Mouse (Mus musculus) lung, embryonic 14.5 days (tissue): ENCODE measurements around the gene Musk. TPM values are rescaled to one million over a fixed set of nuclear protein-coding genes. Genes with fewer than 3 reads are reported as not detected.
A peak's percentile ranks its signal among the peaks of the same experiment; 100 is the strongest.

Source experiments
- ATAC-seq: fragments of 200-750 bp; cut with Nextera tagmentation; 2 replicates; pipeline ENCODE4 v1.8.0; 2017; ENCODE audit warnings: mild to moderate bottlenecking, moderate TSS enrichment, moderate library complexity; ENCODE audit not compliant: insufficient read depth
- DNase-seq: peaks from one replicate; pipeline ENCODE4 v3.0.0-alpha.2; 2015
- H3K27ac ChIP-seq: fragments of 300-500 bp; sonication (generic); 2 replicates; pipeline ENCODE4 v1.5.1; 2014; ENCODE audit warnings: low read depth, mild to moderate bottlenecking, moderate library complexity
- H3K27me3 ChIP-seq: fragments of 300-500 bp; sonication (generic); 2 replicates; pipeline ENCODE4 v1.6.1; 2014; ENCODE audit warnings: low read length, control low read depth; ENCODE audit not compliant: insufficient read depth
- H3K36me3 ChIP-seq: fragments of 300-500 bp; sonication (generic); 2 replicates; pipeline ENCODE4 v1.6.1; 2014; ENCODE audit warnings: control low read depth; ENCODE audit not compliant: insufficient read depth
- H3K4me1 ChIP-seq: fragments of 300-500 bp; sonication (generic); 2 replicates; pipeline ENCODE4 v1.6.1; 2014; ENCODE audit warnings: antibody characterized with exemption, control low read depth; ENCODE audit not compliant: insufficient read depth
- H3K4me2 ChIP-seq: fragments of 300-500 bp; sonication (generic); 2 replicates; pipeline ENCODE4 v1.6.1; 2014; ENCODE audit warnings: mild to moderate bottlenecking
- H3K4me3 ChIP-seq: fragments of 300-500 bp; sonication (generic); 2 replicates; pipeline ENCODE4 v1.5.1; 2014; ENCODE audit warnings: low read depth, low read length
- H3K9ac ChIP-seq: fragments of 300-500 bp; sonication (generic); 2 replicates; pipeline ENCODE4 v1.6.1; 2014
- H3K9me3 ChIP-seq: fragments of 300-500 bp; sonication (generic); 2 replicates; pipeline ENCODE4 v1.6.1; 2016; ENCODE audit warnings: low read depth, low read length, control low read depth
- CTCF ChIP-seq: IDR thresholded peaks from 2 replicates; pipeline ENCODE4 v1.5.1; 2016; ENCODE audit warnings: antibody characterized with exemption, low read depth
- WGBS: fragments of 180-500 bp; shearing (Covaris S2); extraction: QIAGEN DNeasy Blood & Tissue Kit; methylation state at CpG from one replicate; pipeline ENCODE4 v1.1.7; 2014; 5-methylcytosine and 5-hydroxymethylcytosine counted together
- polyA plus RNA-seq: library from polyadenylated mRNA; unstranded; fragments of >200 nt; fragmentation: Nextera tagmentation; extraction: Ambion mirVana; gene quantifications from 2 replicates; pipeline ENCODE4 v1.2.1, GENCODE M21; 2014

The Musk gene
- polyA plus RNA-seq, 1 experiment from 2014 or later = not detected

DNA sequence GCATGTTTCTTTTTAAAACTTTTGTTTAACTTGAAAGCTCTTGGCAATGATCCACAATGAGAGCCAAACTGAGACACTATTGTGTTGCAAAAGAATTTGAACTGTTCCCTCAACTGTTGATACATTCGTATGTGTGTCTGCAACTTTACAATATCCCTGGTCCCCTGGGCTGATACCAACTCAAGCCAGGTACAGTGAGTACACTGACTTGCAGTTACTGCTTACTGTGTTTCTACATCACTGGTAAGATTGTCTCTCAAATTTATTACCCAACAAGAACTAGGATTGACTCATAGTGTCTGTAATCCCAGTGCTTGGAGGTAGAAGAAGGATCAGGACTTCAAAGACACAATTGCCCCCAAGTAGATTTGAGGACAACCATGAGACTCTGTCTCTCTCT is 85.3 kb downstream of the Musk start:
- WGBS = 71% methylated on average over 1 of the region's 1 CpGs
- H3K27ac ChIP-seq = no peak overlapping the region
- no peak overlapping the region for H3K9ac ChIP-seq
- H3K4me3 ChIP-seq = no peak overlapping the region
- no peaks in the 10 kb centered on the region for H3K4me1 ChIP-seq
- H3K9me3 ChIP-seq = no peaks in the 10 kb centered on the region
- ATAC-seq (no peak), DNase-seq (no peak)
- H3K27me3 ChIP-seq = no peaks in the 10 kb centered on the region
- H3K4me2 ChIP-seq = no peak overlapping the region
- TF ChIP-seq CTCF = no peak
- H3K36me3 ChIP-seq = no peaks in the 10 kb centered on the region

DNA sequence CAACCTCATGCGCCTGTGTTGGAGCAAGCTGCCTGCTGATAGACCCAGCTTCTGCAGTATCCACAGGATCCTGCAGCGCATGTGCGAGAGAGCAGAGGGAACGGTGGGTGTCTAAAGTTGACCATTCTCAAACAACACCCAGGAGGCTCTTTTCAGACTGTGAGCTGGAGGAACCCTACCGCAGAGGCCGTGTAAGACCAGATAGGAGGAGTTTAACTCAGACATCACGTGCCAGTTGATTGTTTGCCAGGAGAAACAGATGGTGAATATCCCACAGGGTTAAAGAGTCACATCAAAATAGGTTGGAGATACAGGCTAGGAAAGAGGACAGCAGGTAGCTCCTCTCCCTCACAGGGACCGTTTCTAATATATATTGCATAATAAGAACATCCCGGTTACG is 87.8 kb downstream of the Musk start:
- Histone ChIP-seq H3K4me3 (no peak overlapping the region), H3K4me1 (no peaks in the 10 kb centered on the region), H3K27me3 (no peaks in the 10 kb centered on the region), H3K9ac (no peak overlapping the region), H3K27ac (no peak overlapping the region), H3K4me2 (no peak overlapping the region), H3K36me3 (no peaks in the 10 kb centered on the region), H3K9me3 (no peaks in the 10 kb centered on the region)
- DNase-seq (no peak), ATAC-seq (no peak)
- TF ChIP-seq CTCF = no peak
- WGBS = 75% methylated on average over 10 of the region's 10 CpGs

DNA sequence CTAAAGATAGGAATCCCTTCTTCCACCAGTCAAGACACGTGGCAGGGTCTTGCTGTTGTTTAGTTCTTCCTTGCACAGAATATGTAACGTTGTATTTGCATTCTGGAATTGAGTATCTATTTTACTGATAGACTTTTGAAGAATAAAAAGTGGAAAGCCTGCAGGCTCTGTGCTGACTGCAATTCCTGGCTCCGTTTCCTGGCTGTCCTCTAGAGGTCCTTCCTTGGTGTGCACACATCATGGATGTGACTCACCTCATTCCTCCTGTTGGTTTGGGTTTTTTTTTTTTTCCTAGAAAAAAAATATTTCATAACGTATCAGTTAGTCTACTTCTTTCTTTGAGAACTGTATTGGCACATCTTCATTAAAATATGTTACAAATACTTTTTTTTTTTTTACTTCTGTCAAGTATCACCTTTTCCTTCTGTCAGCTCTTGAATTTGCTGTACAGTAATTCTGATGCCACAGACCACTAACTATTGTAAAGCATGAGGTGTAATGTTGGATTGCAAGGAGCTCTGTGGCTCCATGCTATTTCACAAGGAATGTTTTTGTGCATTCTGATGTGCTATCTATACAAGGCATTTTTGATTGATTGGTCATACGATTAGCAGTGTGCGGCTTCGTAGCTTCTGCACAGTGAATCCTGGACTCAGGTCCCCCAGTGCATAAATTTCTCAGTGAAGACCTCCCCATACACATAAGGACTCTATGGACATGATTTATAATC is 88.5 kb downstream of the Musk start:
- TF ChIP-seq CTCF = no peak
- ATAC-seq = no peak
- no peak overlapping the region for H3K4me2 ChIP-seq
- no peak overlapping the region for H3K4me3 ChIP-seq
- WGBS = 75% methylated on average over 7 of the region's 7 CpGs
- DNase-seq = no peak
- H3K36me3 ChIP-seq = no peaks in the 10 kb centered on the region
- H3K9ac ChIP-seq = no peak overlapping the region
- no peaks in the 10 kb centered on the region for H3K4me1 ChIP-seq
- H3K27me3 ChIP-seq = no peaks in the 10 kb centered on the region
- H3K9me3 ChIP-seq = no peaks in the 10 kb centered on the region
- H3K27ac ChIP-seq = no peak overlapping the region

DNA sequence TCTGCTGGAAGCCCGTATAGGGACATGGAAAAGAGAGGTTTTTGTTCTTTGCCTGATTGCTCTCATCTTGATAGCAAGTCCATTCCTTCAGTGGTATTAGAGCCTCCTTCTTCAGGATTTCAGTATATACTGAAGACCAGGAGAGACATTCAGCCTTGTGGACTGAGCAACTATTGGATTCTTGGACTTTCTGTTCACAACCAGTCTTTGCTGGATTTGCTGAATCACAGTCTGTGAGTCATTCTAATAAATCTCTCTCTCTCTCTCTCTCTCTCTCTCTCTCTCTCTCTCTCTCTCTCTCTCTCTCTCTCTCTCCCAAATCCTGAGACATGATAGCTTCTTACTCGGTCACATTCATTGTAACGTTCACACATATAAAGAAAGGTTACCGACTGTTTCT is 93.4 kb downstream of the Musk start:
- WGBS = 77% methylated on average over 4 of the region's 4 CpGs
- Histone ChIP-seq H3K27me3 (no peaks in the 10 kb centered on the region), H3K9me3 (no peaks in the 10 kb centered on the region), H3K36me3 (no peaks in the 10 kb centered on the region), H3K27ac (no peak overlapping the region), H3K4me1 (no peaks in the 10 kb centered on the region), H3K4me3 (no peak overlapping the region), H3K4me2 (no peak overlapping the region), H3K9ac (no peak overlapping the region)
- DNase-seq (no peak), ATAC-seq (no peak)
- no peak for TF ChIP-seq CTCF

DNA sequence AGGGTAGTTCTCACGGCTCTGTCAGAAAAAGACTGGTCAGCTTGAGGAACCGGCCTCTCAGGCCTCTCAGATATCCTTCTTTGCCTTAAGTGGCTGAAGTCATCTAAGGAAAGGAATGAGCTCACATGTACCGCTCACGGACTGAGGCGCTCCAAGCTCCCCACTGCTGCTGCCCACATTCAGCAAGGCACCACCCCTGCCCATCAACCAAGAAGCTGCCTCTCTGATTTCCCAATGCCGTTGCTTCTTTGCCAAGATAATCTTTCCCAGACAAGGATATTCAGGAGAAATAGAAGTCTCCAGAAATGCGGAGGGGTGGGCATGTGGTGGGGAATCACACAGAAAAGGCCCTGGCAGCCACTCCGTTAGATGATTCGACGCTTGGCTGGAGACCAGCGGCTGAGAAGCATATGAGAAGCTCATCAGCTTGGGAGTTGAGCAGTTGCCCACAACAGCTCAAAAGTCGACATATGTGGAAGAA is 115.1 kb downstream of the Musk start:
- H3K27me3 ChIP-seq = no peaks in the 10 kb centered on the region
- H3K4me1 ChIP-seq = no peaks in the 10 kb centered on the region
- DNase-seq = peak; percentile 64
- ATAC-seq = peak; percentile 35; the same call in 1 of the 2 replicates
- H3K4me2 ChIP-seq = no peak overlapping the region
- no peak overlapping the region for H3K27ac ChIP-seq
- WGBS = 65% methylated on average over 12 of the region's 12 CpGs
- no peak for TF ChIP-seq CTCF
- no peaks in the 10 kb centered on the region for H3K9me3 ChIP-seq
- H3K4me3 ChIP-seq = no peak overlapping the region
- no peaks in the 10 kb centered on the region for H3K36me3 ChIP-seq
- no peak overlapping the region for H3K9ac ChIP-seq

DNA sequence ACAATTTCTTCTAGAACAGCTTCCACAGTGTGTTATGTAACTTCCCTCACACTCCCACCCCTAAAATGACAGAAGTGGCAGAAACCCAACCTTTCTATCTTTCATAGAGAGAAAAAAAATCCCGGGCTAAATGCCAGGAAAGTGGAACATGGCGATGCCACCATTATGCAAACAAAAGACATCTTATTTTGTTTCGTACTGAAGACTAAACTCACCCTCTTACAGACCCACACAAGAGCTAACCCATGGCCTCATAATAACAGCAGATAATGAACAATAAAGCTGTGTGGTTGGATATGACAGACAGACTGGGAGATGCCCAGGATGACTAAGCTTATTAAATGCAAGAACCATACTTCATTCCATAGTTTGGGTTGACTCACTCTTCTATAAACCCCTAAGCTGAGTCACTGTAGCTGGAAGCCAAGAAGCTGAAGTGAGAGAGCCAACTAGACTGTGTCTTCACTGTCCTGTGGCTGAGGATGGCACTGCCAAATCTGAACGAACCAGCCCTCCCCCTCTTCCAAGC is 116.3 kb downstream of the Musk start:
- H3K9me3 ChIP-seq = no peaks in the 10 kb centered on the region
- no peak for TF ChIP-seq CTCF
- no peak overlapping the region for H3K4me3 ChIP-seq
- peak; percentile 44 for DNase-seq
- H3K4me1 ChIP-seq = no peaks in the 10 kb centered on the region
- H3K9ac ChIP-seq = no peak overlapping the region
- no peaks in the 10 kb centered on the region for H3K36me3 ChIP-seq
- no peaks in the 10 kb centered on the region for H3K27me3 ChIP-seq
- no peak overlapping the region for H3K4me2 ChIP-seq
- ATAC-seq = no peak
- no peak overlapping the region for H3K27ac ChIP-seq
- WGBS = 57% methylated on average over 4 of the region's 4 CpGs
